In the genomic region with DNA sequence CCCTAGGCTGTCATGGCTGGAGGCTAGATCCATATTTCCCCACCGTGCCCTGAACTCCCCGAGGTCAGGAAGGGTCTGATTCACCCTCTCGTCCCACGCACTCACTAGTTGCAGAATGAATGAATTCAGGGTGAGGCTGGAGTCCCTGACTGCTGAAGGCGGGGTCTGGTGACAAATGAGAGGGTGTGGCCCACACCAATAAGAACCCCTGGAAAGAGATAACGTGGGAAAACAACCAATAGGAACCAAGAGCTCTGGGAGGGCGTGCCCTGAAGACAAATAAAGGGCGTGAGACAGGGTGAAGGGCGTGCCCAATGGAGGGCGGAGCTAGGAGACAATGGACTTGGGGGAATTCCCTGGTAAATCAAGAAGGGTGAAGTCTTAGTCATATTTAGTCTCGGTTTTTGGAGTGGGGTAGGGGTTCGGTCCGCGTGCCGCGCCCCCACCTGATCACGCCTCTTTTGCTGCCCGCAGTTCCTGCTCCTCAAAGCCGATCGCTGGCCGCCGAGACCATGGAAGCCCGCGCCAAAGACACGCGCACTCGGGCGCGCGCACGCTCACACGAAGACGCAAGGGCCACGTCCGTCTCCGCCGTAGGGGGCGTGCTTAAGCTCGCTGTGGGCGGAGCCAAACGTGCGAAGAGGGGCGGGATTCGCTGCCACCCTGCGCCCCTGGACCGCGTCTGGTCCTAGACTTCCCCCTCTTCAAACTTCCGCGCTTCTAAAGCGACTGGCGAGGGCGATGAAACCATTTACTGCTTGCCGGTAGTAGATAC, we compare ENCODE assay signal across 8 mouse cellular contexts. TPM values are rescaled to one million over a fixed set of nuclear protein-coding genes. Genes with fewer than 3 reads are reported as not detected.
A peak's percentile ranks its signal among the peaks of the same experiment; 100 is the strongest.
DNase-seq lines count a peak whose midpoint lies in the region; ATAC-seq and TF ChIP-seq lines count a peak whose summit lies in the region.

No protein-coding gene starts in this region.

- peak; percentile 71 for TF ChIP-seq POLR2A in cerebellum, adult 2 months (IDR thresholded peaks at IDR 0.05; ENCODE audit: borderline replicate concordance, insufficient read depth, low read length)

- WGBS in cerebellum, adult 2 months = under 1% methylated on average over 53 of the region's 53 CpGs
- under 1% methylated on average over 53 of the region's 53 CpGs for WGBS in forebrain, postnatal 0 days
- under 1% methylated on average over 53 of the region's 53 CpGs for WGBS in lung, embryonic 16.5 days

- peak overlapping the region; percentile 74 for H3K4me3 ChIP-seq in G1E (ENCODE audit: low read depth, low read length)
- peak overlapping the region; percentile 69 for H3K4me3 ChIP-seq in cerebellum, adult 2 months (replicated peaks; ENCODE audit: insufficient read depth, low read depth, low read length)
- peak overlapping the region; percentile 62 for H3K4me3 ChIP-seq in forebrain, postnatal 0 days (ENCODE audit: low read depth, low read length)
- H3K4me3 ChIP-seq in lung, embryonic 16.5 days (ENCODE audit: low read length) = peak overlapping the region; percentile 56

- peak overlapping the region; percentile 69 for H3K4me2 ChIP-seq in forebrain, postnatal 0 days (ENCODE audit: low read depth)
- peak overlapping the region; percentile 63 for H3K4me2 ChIP-seq in lung, embryonic 16.5 days (ENCODE audit: low read depth, low read length)

- no peak for TF ChIP-seq CTCF in G1E (IDR thresholded peaks at IDR 0.05; ENCODE audit: low read depth, low read length)
- no peak for TF ChIP-seq CTCF in cerebellum, adult 2 months (IDR thresholded peaks at IDR 0.05; ENCODE audit: borderline replicate concordance, insufficient read depth, low read depth, low read length)
- TF ChIP-seq CTCF in forebrain, postnatal 0 days (IDR thresholded peaks at IDR 0.05; ENCODE audit: low read depth) = peak; percentile 51

- H3K27ac ChIP-seq in cerebellum, adult 2 months (ENCODE audit: insufficient read depth, low read length) = peak overlapping the region; percentile 55
- peak overlapping the region; percentile 97 for H3K27ac ChIP-seq in forebrain, postnatal 0 days (ENCODE audit: low read depth, low read length)
- H3K27ac ChIP-seq in lung, embryonic 16.5 days (ENCODE audit: low read length) = peak overlapping the region; percentile 82

- DNase-seq in G1E (ENCODE audit: low spot score) = peak; percentile 92
- DNase-seq in cerebellum, adult 2 months = peak; percentile 94 to 97
- DNase-seq in forebrain, postnatal 0 days = peak; percentile 99
- peak; percentile 90 for DNase-seq in layer of hippocampus, adult 9-10 months (ENCODE audit: low spot score)
- peak; percentile 78 for DNase-seq in ovary, postnatal 10 days (ENCODE audit: low spot score)
- DNase-seq in thymus, postnatal 10 days (ENCODE audit: low spot score in 2 of 2) = peak; percentile 94 to 97

- peak; percentile 97 for ATAC-seq in G1E (ENCODE audit: extremely low read depth, insufficient number of reproducible peaks, low FRiP score, poor library complexity, severe bottlenecking)
- peak; percentile 94 for ATAC-seq in forebrain, postnatal 0 days
- peak; percentile 79 to 90 for ATAC-seq in hematopoietic stem cell, adult 5-6 weeks (replicated peaks in 1 of 2; ENCODE audit: insufficient read depth in 1 of 2, low FRiP score in 2 of 2, low TSS enrichment in 1 of 2, low read depth in 1 of 2, poor library complexity in 2 of 2, severe bottlenecking in 2 of 2)
- peak; percentile 93 for ATAC-seq in lung, embryonic 16.5 days (ENCODE audit: low read depth)

- H3K36me3 ChIP-seq in G1E (replicated peaks) = peaks cover 13% of the 10 kb centered on the region
- H3K36me3 ChIP-seq in forebrain, postnatal 0 days (ENCODE audit: insufficient read depth) = 0 out of 2 replicates have a peak, but pooled peaks cover 11% of the 10 kb centered on the region
- H3K36me3 ChIP-seq in lung, embryonic 16.5 days (ENCODE audit: control insufficient read depth, insufficient read depth, low read length) = no peaks in the 10 kb centered on the region

- peaks cover 15% of the 10 kb centered on the region; the same call in 1 of the 2 replicates for H3K27me3 ChIP-seq in G1E (ENCODE audit: insufficient read depth, low read length)
- H3K27me3 ChIP-seq in cerebellum, adult 2 months (ENCODE audit: control insufficient read depth, insufficient read depth, low read length) = no peaks in the 10 kb centered on the region
- no peaks in the 10 kb centered on the region for H3K27me3 ChIP-seq in forebrain, postnatal 0 days (ENCODE audit: insufficient read depth, low read length)
- H3K27me3 ChIP-seq in lung, embryonic 16.5 days (ENCODE audit: control insufficient read depth, insufficient read depth, low read depth, low read length) = peaks cover 7% of the 10 kb centered on the region

- no peaks in the 10 kb centered on the region for H3K9me3 ChIP-seq in G1E (replicated peaks)
- H3K9me3 ChIP-seq in forebrain, postnatal 0 days (ENCODE audit: low read length) = no peaks in the 10 kb centered on the region
- no peaks in the 10 kb centered on the region for H3K9me3 ChIP-seq in lung, embryonic 16.5 days (ENCODE audit: control insufficient read depth, low read length)

- H3K4me1 ChIP-seq in G1E (ENCODE audit: insufficient read depth, low read depth, low read length) = peaks cover 36% of the 10 kb centered on the region
- peaks cover 23% of the 10 kb centered on the region for H3K4me1 ChIP-seq in cerebellum, adult 2 months (ENCODE audit: control insufficient read depth, insufficient read depth, low read length)
- H3K4me1 ChIP-seq in forebrain, postnatal 0 days (ENCODE audit: insufficient read depth) = peaks cover 29% of the 10 kb centered on the region
- peaks cover 24% of the 10 kb centered on the region for H3K4me1 ChIP-seq in lung, embryonic 16.5 days (replicated peaks; ENCODE audit: control insufficient read depth, insufficient read depth, low read length)

- H3K9ac ChIP-seq in forebrain, postnatal 0 days = peak overlapping the region; percentile 83
- H3K9ac ChIP-seq in lung, embryonic 16.5 days (ENCODE audit: low read length) = peak overlapping the region; percentile 65

RNA-seq across cellular contexts. Expression of gene 4931428F04Rik, which starts 0.5 kb away (rescaled TPM):
- total RNA-seq in G1E (2014; fragmentation: Nextera tagmentation) (7.8 and 9.0 TPM in 2 replicates), G1E (2017) (2.6 and 2.8 TPM in 2 replicates)
- polyA plus RNA-seq in G1E (2012) = 1.5 and 2.0 TPM in 2 replicates
- 25.1 and 27.4 TPM in 2 replicates for polyA plus RNA-seq in cerebellum, adult 2 months (2012; rRNA removed)
- 54.2 and 70.9 TPM in 2 replicates for total RNA-seq in forebrain, postnatal 0 days (2014; rRNA removed)
- polyA plus RNA-seq in forebrain, postnatal 0 days (2015; fragmentation: Nextera tagmentation; extraction: Ambion mirVana) = 124 and 146 TPM in 2 replicates
- 3.4 and 4.5 TPM in 2 replicates for total RNA-seq in hematopoietic stem cell, adult 5-6 weeks (2017)
- 8.3 and 9.5 TPM in 2 replicates for polyA plus RNA-seq in lung, embryonic 16.5 days (2015; fragmentation: Nextera tagmentation; extraction: Ambion mirVana)

RNA-seq across cellular contexts. Expression of gene Exoc3l, which starts 6.8 kb away (rescaled TPM):
- total RNA-seq in G1E (2014; fragmentation: Nextera tagmentation) (1.4 and 3.2 TPM in 2 replicates), G1E (2017) (1.5 and 2.8 TPM in 2 replicates)
- polyA plus RNA-seq in G1E (2012) = 2.6 and 2.7 TPM in 2 replicates
- polyA plus RNA-seq in cerebellum, adult 2 months (2012; rRNA removed) = 17.0 and 20.0 TPM in 2 replicates
- 1.8 and 2.7 TPM in 2 replicates for total RNA-seq in forebrain, postnatal 0 days (2014; rRNA removed)
- 7.0 and 7.5 TPM in 2 replicates for polyA plus RNA-seq in forebrain, postnatal 0 days (2015; fragmentation: Nextera tagmentation; extraction: Ambion mirVana)
- 1.2 and 4.0 TPM in 2 replicates for total RNA-seq in hematopoietic stem cell, adult 5-6 weeks (2017)
- 34.4 and 35.5 TPM in 2 replicates for polyA plus RNA-seq in lung, embryonic 16.5 days (2015; fragmentation: Nextera tagmentation; extraction: Ambion mirVana)

RNA-seq across cellular contexts. Expression of gene E2f4, which starts 8.3 kb away (rescaled TPM):
- total RNA-seq in G1E (2014; fragmentation: Nextera tagmentation) = 228 and 274 TPM in 2 replicates
- total RNA-seq in G1E (2017) = 40.1 and 42.5 TPM in 2 replicates
- 69.8 and 79.2 TPM in 2 replicates for polyA plus RNA-seq in G1E (2012)
- polyA plus RNA-seq in cerebellum, adult 2 months (2012; rRNA removed) = 81.6 and 91.5 TPM in 2 replicates
- 26.2 and 36.7 TPM in 2 replicates for total RNA-seq in forebrain, postnatal 0 days (2014; rRNA removed)
- 30.6 and 31.6 TPM in 2 replicates for polyA plus RNA-seq in forebrain, postnatal 0 days (2015; fragmentation: Nextera tagmentation; extraction: Ambion mirVana)
- total RNA-seq in hematopoietic stem cell, adult 5-6 weeks (2017) = 34.3 and 55.3 TPM in 2 replicates
- 69.1 and 76.2 TPM in 2 replicates for polyA plus RNA-seq in lung, embryonic 16.5 days (2015; fragmentation: Nextera tagmentation; extraction: Ambion mirVana)

RNA-seq across cellular contexts. Expression of gene Nol3, which starts 13.2 kb away (rescaled TPM):
- total RNA-seq in G1E (2014; fragmentation: Nextera tagmentation) = 0.39 and 0.60 TPM in 2 replicates
- total RNA-seq in G1E (2017) = 0.41 and 0.49 TPM in 2 replicates
- polyA plus RNA-seq in G1E (2012) = 0.60 and 0.77 TPM in 2 replicates
- polyA plus RNA-seq in cerebellum, adult 2 months (2012; rRNA removed) = 8.8 and 10.4 TPM in 2 replicates
- 1.5 and 1.7 TPM in 2 replicates for total RNA-seq in forebrain, postnatal 0 days (2014; rRNA removed)
- polyA plus RNA-seq in forebrain, postnatal 0 days (2015; fragmentation: Nextera tagmentation; extraction: Ambion mirVana) = 3.0 and 4.3 TPM in 2 replicates
- total RNA-seq in hematopoietic stem cell, adult 5-6 weeks (2017) = 0.30 and 0.31 TPM in 2 replicates
- polyA plus RNA-seq in lung, embryonic 16.5 days (2015; fragmentation: Nextera tagmentation; extraction: Ambion mirVana) = 2.0 and 2.1 TPM in 2 replicates

RNA-seq across cellular contexts. Expression of gene Elmo3, which starts 16.3 kb away (rescaled TPM):
- total RNA-seq in G1E (2014; fragmentation: Nextera tagmentation) (2.2 and 3.5 TPM in 2 replicates), G1E (2017) (0.49 and 1.6 TPM in 2 replicates)
- polyA plus RNA-seq in G1E (2012) = 0.63 and 0.76 TPM in 2 replicates
- 12.4 and 15.2 TPM in 2 replicates for polyA plus RNA-seq in cerebellum, adult 2 months (2012; rRNA removed)
- 0.86 and 0.92 TPM in 2 replicates for total RNA-seq in forebrain, postnatal 0 days (2014; rRNA removed)
- polyA plus RNA-seq in forebrain, postnatal 0 days (2015; fragmentation: Nextera tagmentation; extraction: Ambion mirVana) = 0.54 and 1.1 TPM in 2 replicates
- 3.5 and 4.6 TPM in 2 replicates for total RNA-seq in hematopoietic stem cell, adult 5-6 weeks (2017)
- 14.8 and 15.6 TPM in 2 replicates for polyA plus RNA-seq in lung, embryonic 16.5 days (2015; fragmentation: Nextera tagmentation; extraction: Ambion mirVana)

Comparison
In these comparisons a context has a peak if more than half of its experiments do, and no peak if none do; other contexts are left out.
1. Peak in every context shown above with its lines: DNase-seq, ATAC-seq, H3K4me3 ChIP-seq and H3K27ac ChIP-seq.